Mouse (Mus musculus) heart, adult 9 months (tissue): ENCODE data around the gene Ak4.
"Not testable (repeated sequence)": the region's sequence is repeated elsewhere in the genome, so short reads cannot be mapped to it uniquely, and the experiment has no call there.

Experiments used
- DNase-seq, 2 experiments: peaks; one replicate each; pipeline ENCODE4 v3.0.0; 2022; ENCODE audit warnings: low spot score in 2 of 2

Gene Ak4

DNA sequence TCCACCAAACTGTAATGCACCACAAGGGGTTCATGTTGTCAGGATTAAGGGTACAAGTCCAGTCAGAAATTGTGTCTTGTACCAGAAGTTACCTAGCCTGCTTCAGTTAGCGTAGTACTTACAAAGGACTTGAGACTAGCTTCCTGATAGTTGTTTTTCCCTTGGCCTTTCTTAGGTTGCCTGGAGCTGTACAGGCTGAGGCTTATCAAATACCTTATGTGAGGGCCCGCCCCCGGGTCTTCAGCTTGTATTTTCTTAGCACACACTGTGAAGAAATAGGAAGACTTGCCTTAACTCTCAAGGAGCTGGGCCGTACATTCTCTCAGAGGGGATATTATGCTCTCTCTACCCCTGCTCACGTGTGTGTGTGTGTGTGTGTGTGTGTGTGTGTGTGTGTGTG is 4.5 kb downstream of the Ak4 start:
- no peak for DNase-seq

DNA sequence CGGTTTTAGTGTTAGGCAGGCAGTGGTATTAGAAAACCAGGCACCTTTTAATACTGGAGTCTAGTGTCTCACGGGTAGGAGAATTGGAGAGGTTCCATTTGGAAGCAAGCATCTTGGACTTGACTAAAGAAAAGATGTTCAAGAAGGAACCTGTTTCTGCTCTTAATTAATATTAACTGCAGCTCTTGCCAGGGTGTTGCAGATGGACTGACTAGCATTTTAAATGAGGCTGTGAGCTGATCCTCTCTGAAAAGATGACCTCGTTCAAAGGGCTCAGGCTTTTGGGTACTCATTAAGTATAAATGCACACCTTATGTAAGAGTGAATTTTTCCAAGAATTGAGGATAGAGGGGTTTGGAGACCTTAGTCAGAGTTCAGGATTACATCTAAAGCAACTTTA is 5.4 kb downstream of the Ak4 start:
- DNase-seq, result no peak

DNA sequence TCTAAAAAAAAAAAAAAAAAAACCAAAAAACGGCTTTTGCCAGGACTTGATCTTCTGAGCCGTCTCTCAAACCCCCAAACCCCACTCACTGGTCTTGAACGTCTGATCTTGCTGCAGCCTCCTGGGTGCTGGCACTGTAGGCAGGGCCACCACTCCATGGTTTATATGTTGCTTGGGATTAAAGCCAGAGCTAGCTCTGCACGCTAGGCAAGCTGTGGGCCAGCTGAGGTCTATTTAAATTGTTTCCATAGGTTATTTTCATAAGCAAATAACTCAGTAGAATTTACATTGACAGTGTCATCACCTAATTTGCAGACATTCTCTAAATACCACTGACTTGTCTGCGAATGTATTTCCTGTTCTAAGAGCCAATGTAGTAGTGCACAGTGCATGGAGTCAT is 6.0 kb downstream of the Ak4 start:
- no peak for DNase-seq

DNA sequence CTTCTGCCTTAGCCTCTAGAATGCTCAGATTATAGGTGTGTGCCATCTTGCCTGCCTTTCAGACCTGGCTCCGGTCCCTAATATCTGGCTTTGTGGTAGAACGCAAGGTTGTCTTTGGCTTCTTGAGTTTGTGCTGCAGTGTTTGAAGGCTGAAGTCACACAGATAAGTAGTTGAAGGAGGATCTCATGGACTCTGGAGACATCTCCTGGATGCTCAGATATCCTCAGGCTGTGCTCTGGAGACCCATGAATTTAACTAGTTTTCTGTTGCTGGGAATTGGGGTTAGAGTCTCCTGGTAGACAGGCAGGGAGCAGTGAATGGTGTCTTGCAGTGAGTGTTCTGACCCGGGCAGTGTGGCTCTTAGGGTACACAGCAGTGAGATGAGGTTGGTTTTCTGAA is 6.6 kb downstream of the Ak4 start:
- no peak for DNase-seq

DNA sequence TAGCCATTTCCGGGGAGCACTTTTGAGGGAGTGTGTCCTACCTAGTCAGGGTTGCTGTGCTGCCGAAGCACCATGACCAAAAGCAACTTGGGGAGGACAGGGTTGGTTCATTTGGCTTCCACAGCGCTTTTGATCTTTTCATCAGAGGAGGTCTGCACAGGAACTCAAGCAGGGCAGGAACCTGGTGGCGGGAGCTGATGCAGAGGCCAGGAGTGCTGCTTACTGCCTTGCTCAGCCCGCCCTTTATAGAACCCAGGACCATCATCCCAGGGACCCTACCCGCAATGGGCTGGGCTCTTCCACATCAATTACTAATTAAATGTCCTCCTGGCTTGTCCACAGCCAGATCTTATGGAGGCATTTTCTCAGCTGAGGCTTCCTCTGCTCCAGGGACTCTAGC is 7.5 kb downstream of the Ak4 start:
- DNase-seq, result no peak

DNA sequence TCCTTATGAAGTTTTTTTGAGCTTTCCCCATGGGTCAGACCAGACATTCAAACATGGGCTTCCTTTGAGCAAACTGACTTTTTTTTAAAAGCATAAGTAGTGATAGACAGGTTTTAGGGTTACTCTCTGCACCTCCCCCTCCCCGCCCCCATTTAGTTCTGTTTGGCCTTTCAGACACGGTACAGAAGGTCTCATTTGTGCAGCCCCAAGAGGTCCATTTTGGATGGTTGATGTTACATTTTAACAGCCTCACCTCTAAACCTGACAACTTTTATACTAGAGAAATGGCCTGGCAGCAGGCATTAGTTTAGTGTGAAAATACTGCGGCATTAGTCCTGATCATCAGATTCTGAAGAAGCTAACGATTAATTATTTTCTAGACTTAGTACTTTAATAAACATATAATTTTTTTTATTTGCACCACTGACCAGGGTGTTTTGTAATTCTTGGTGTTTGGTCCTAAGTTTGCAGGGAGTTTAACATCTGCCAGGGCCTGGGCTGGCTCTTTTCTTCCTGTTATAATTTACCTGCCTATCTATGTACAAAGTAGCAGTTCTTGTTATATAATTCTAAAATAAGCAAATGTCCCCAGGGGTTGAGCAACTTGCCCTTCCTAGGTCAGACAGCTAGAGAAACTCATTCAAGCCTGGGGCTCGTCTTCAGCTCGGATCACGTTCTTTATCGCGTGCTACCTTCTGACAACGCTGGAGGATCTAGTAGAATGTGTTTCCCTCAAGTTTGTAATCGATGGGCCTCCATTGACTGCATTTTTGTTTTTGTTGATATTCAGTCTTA is 9.0 kb downstream of the Ak4 start:
- no peak for DNase-seq

DNA sequence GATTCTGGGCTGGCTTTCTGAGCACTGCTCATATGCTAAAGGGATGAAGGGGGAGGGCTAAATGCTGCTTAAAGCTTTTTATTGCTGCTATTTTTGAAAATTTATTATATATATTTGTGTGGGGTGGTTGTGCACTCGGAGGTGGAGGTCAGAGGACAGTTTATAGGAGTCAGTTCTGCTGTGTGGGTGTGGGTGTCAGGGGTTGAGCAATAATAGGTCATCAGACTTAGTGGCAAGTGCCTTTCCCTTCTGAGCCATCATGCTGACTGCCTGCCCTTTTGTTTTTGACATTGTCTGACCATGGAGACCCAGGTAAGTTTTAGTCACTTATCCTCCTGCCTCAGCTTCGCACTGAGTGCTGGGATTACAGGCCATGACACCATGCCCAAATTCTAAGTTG is 10.0 kb downstream of the Ak4 start:
- DNase-seq, result no peak

DNA sequence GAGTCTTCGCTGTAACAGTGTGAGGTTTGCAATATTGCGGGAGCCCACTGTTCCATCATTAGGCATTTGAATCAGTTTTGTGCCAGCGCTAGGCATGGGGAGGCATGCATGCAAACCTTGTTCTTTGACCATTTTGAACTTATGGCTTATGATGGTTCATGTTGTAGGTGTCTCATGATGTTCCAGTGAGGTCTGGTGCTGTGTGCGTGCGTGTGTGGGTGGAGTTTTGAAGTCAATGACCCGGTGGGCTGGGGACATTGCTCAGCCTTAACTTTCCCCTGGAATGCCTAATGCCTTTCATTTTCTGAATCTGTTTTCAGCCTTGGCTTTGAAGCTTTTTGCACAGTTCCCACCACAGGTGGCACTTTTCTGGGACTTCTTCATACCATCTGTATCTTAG is 10.9 kb downstream of the Ak4 start:
- no peak for DNase-seq

DNA sequence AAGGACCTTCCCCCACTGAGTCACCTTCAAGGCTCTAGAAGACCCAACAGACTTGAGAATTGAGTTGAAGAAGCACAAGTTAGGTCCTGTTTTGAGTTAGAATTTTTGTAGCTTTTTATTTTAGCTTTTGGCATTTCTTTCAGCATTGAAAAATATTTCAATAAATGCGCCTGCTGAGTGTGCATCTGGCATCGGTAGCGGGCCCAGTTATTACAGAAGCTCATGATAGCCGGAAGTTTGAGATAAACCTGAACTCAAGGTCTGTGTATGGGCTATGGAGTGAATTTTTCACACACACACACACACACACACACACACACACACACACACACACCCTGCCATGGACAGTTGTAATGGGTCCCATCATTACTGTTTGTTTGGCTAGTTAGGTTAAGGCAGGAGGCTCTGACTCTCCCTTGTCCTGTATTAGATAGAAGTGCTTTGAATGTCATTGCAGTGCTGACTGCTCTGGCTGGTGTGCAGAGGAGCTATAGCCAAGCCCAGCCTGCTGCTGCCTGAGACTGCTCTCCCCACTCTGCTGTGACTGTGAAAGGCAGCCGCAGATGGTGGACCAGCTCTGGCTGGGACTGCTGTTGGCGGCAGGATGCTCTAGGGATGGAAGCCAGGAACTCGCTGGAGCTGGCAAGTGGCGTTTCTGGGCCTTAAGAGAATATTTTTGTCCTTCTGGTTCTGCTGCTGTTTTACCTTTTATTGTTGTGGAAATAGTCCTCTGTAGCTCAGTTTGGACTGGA is 17.9 kb downstream of the Ak4 start:
- DNase-seq, result peak; percentile 77 to 80

DNA sequence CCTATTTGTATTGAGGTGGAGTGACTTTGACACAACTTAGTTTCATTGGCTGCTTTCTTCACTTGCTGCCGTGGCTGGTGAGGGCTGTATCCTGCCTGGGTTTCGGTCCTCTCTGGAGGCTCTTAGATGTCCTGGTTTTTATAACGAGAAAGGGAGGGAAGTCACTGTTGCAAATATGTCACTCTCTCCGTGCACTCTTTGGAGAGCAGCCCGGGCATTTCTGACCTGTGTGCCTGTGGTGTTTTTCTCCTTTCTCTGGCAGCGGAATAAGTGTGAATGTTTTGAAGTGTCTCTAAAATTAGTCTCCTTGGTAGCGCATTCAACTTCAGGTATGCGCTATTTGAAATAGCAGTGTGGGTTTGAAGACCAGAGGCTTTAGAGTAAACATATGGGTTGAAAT is 19.2 kb downstream of the Ak4 start:
- peak; percentile 52 to 74 for DNase-seq

DNA sequence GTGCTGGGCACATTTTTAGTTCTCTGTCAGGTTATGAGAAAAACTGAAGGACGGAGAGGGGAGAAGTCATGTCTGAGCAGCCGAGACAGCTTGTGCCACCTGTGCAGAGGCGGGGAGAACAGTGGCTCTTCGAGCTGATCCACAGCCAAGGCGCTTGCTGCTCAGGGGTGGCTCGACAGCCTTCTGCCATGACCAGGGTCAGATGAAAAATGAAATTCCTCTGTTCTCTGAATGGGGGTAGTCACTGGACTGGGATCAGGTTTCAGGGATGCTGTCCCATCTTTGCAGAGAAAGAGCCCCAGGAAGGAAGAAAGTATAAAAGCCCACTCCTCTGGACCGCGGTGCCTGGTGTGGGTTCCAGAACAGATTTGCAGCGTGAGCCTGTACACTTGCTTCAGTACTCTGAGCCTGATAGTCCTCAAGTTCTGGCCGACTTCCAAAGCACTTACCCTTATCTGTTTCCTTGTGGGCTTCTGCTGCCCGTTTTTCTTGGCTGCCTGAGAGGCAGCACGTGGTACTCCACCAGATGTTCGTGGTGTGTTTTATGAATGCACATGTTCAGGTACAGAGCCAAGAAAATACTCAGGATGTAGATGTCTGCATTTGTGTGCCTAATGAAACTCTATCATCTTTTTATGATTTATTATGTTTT is 20.8 kb downstream of the Ak4 start:
- DNase-seq, result peak; percentile 75 to 85

DNA sequence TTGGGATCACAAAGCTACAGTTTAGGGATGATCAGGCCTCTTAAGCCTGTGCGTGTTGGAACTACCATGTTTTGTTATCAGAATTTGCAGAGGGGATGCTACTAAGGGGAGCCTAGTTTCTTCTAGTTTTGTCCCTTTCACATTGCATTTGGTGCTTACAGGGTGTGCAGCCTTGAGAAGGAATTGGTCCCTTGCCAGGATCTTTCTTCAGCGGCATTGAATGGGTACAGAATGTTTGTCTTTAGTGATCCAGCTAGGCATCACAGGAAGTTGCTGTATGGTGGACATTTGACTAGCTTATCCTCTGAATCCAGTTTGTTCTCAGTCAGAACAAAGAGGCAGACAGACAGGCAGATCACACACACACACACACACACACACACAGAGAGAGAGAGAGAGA is 23.7 kb downstream of the Ak4 start:
- DNase-seq, result no peak

DNA sequence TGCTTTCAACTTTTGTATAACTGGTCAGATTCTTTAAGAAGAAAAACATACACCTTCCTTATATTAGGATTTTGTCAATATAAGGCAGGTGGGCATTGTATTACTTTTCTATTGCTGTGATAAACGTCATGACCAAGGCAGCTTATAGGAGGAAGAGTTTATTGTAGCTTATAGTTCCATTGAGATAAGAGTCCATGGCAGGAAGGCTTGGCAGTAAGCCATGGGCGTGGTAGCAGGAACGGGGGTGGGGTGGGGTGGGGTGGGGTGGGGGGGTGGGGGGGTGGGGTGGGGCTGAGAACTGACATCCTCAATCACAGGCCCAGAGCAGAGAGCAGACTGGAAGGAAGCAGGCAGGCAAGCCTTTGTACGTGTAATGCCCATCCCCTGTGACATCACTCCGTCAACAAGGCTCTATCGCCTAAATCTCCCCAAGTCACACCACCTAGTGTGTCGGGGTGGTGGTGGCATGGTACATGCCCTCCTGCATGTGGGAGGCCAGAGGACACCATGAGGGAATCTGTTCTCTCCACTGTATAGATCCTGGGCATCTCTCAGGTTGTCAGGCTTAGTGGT is 24.4 kb downstream of the Ak4 start:
- DNase-seq, result no peak

DNA sequence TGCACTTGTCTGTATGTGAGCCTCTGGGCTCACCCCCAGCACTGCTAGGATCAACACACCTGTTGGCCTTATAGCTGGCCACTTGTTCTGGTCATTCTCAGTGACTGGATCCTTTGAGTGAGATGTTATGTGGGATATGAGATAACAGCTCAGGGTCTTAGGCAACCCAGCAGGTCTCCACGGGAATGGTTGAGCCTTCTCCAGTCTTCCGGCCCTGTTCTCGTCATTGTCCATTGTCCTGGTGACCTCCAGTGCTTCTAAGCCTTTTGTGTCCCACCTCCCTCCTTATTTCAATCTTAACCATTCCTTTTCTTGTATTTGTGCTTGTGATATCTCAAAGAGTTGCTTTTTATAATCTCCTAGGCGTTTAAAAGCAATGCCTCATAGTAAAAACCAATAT is 26.6 kb downstream of the Ak4 start:
- DNase-seq, result no peak

DNA sequence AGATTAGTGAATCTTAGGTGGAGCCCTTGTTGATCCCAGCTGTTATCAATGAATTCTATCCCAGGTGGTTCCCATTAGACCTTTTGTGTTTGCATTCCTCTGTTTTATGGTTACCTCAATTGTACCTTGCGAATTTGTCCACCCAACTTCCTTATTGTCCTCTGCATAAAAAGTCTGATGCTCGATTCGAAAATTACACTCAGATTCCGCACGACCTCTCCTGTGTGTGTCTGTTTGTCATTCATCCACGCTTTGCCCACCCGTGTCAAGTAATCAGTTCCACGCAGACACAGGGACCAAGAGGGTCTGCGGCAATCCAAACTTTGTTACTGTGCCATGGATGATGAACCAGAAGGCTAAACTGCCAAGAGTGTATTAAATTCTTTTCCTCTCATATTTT is 27.5 kb downstream of the Ak4 start:
- DNase-seq, result not testable (repeated sequence)

DNA sequence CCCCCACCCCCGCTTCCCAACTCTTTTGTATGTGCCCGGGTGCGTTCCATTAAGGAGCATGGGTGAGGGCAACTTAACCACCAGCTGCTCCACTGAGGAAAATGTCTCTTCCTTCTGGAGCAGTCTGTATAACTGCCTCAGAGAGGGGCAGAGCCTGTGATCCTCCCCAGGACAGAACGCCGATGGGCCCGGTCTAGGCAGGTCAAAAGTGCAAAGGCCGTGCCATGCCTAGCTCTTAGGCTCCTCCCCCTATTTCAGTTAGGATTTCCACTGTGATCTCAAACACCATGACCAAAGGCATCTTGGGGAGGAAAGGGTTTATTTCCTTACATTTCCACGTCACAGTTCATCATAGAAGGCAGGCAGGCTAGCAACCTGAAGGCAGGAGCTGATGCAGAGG is 29.6 kb downstream of the Ak4 start:
- DNase-seq, result no peak

DNA sequence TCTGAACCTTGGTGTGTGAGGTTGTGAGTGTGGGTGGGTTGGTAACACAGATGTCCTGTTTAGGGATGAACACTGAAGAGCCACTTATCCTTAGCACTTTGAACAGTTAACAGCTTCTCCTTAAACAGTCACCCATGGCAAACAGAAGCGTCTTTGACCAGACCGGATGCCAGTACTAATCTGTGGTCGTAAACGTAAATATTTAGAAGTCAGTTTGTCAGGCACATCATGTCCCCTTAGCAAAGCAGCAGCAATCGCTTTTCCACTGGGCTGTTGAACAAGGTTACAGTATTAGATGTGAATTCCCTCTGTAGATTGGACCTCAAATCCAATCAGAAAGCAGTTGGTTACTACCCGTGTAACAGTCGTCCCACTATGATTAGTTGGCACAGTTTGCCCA is 30.3 kb downstream of the Ak4 start:
- DNase-seq, result no peak

DNA sequence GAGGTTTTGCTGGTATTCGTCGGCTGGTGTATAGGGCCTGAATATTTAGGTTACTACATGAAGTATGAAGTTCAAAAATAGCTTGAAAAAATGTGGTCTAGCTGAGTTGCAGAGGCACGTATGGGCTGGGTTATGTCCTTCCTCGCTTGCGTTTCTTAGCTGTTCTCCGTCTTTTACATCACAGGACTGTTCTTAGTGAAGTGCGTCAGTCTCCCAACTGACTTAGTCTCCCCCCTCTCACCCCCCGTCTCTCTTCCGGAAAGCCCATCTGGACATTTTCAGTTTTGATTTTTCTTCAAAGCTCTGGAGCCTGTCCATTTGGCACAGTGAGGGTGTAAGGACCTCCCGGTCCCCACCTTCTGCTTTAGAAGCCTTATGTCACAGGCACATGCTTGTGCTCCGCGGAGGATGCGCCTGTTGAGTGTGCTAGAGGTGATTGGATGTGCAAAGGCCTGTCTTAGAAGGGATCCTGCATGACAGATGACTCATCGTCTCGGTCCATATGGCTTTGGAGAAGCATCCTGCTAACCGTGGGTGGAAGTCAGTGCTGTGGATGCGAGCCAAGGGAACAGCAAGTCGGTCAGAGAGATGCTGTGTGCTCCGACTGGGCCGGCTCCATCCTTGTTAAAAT is 31.2 kb downstream of the Ak4 start:
- DNase-seq, result peak; percentile 54 to 56

DNA sequence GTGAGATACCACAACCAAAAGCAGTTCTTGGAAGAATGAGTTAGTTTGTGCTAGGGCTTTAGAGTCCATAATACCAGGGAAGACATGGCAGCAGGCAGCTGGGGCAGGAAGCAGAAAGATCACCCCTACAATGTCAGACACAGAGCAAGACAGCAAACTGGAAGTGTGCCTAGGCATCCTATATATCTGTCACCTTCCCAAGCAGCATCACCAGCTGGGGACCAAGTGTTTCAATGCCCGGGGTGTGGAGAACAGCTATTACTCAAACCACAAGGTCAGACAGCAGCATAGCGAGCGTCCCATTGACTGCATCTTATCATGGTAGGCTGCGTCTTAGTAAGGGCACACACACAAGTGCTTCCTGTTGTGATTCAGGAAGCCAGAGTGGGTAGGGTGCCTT is 32.0 kb downstream of the Ak4 start:
- DNase-seq, result no peak

DNA sequence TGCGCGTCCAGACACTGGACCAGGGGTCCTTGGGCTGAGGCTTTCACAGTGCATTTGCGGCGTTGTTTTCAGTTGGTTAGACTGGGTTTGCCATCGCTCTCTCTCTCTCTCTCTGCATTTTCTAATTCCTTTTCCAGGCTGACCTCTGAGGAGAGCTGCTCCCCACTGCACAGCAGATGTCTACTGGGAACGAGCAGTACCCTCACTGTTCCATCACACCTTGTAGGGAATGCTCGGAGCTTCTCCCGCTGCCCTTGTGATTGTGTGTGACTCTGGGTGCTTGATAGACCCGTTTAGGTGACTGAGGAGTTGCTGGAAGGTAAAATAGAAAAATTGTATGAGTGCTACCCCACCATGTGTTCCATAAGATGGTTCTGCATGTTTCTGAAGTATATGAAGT is 33.8 kb downstream of the Ak4 start:
- DNase-seq, result no peak

DNA sequence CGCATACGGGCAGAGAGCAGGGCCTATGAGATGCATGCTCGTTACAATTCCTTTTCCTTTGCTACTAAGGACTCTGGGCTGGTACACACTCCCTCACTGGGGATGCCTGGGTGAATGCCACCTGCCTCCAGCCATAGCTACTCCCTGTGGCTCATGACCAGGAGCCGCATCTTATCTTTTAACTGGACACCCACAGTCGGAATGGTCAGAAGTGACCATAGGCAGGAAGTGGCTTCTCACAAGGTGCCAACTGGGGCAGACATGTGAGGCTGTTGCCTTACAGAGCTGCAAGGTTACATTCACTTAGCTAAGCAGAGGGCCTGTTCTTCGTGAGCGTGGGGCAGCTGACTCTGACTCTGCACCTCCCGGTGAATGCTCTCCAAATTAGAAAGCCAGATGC is 38.1 kb downstream of the Ak4 start:
- no peak for DNase-seq

DNA sequence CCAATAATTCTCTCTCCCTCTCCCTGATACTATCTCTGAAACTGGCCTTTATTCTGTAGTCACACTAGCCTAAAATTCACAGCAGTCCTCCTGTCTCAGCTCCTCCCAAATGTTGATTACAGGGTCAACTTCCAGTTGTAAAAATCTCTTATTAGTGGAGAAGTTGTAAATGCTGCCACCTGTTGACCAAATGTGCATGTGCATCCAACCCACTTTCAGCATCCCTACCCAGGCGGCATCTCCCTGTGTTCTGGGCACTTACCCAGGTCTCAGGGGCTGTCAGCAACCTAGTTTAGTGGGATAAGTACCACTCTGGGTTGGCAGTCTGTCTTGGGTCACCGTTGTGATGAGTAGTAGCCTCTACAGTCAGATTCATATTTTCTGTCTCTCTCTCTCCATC is 39.3 kb downstream of the Ak4 start:
- peak; percentile 30 to 55 for DNase-seq
